Mouse (Mus musculus) cerebellum, postnatal 4 days (tissue): ENCODE data around the gene Uqcc2.

Experiments used
- DNase-seq, 2 experiments: peaks; one replicate each; pipeline ENCODE4 v3.0.0; 2022; ENCODE audit warnings: low spot score in 2 of 2, mixed read lengths in 1 of 2

Uqcc2 gene

DNA sequence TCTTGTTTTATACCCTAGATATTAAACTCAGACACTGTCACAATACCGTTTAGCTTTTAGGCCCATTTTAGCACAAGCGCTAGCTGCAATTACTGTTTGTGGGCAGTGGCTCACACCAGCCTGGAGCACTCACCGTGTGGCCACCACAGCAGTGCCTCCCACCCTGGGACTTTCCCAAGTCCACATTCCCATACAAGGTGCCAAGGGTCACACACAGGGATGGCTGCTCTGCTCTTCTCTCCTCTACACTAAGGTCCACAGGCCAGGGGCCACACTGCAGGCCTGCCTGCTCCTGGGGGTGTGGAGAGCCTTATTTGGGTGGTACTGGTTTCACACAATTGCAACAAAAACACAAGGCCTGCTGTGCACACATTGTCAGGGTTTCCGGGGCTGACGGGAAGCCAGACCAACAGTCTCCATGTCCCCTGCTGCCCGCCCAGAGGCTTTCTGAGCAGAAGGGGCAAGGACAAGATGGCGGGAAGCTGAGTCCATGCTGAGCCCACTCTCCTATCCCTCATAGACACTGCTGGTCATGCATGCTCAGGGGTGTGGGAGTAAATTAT lies 9.8 kb downstream of the Uqcc2 start:
- DNase-seq = no peak

DNA sequence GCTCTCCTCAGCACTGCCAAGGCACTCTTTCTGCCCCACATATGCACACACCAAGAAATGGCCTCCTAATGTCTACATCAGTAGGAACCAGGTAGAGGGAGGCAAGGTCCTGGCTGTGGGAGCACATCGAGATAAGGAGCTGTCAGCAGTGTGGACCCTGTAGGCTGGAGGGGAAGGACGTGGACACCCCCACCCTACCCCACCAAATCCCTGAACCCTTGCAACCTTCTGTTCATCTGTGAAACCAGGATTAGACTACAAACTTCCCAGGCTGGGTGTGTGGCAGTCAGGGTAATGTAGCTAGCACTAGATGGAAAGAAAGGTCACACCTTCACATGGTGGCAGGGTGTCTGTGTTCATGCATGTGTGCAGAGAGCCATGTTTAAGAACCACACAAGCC lies 10.6 kb downstream of the Uqcc2 start:
- DNase-seq = no peak

DNA sequence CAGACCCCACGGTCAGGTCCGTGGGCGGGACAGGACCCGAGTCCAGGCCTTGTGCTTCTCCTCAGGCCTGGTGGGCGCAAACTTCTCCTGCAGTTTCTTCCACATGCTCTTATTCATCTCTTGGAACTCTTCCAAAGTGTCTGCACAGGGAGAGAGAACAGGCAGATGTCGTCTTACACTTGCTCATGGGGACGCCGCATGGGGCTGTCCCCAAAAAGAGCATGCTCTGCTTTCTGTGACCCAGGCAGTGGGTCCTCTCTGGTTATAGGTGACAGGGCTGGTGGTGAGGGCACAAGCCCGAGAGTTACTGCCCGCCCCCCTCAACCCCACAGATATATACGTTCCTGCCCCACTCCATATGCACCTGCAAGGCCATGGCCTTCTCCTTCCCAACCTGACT lies 11.0 kb downstream of the Uqcc2 start:
- DNase-seq = no peak

DNA sequence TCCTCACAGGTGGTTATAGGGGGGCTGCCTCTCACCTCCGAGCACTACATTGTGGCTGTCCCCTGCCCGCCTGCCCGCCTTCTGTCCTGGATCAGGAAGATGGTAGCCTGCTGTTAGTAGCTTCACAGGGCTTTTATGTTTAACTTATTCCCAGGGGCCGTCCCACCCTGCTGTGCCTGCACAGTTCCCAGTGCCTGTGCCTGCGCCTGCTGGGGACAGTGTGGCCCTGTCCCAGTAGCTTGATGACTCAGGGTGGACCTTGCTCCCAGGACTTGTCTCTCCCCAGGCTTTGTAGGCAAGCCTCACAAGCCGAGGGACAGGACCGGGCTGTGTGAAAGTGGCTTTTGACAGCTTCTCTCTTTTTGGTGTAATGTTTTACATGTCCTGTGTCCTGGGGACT lies 11.9 kb downstream of the Uqcc2 start:
- DNase-seq = no peak

DNA sequence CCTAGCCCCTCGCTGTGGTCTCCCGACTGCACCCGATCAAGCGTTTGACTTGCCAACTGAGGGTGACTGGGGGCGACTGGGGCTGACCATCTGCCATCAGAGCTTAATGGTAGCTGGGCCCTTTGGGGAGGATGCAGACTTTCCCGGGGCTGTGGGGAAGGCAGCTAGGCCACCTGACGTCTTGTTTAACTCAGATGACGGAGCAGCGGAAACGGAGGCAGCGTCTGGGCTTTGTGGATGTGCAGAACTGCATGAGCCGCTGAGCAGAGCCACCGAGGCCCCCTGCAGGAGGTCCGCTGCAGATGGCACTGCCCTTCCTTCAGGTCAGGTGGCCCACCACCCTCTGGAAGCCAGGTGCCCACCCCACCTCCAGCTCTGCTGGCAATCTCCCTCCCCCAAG lies 12.4 kb downstream of the Uqcc2 start:
- DNase-seq = no peak

DNA sequence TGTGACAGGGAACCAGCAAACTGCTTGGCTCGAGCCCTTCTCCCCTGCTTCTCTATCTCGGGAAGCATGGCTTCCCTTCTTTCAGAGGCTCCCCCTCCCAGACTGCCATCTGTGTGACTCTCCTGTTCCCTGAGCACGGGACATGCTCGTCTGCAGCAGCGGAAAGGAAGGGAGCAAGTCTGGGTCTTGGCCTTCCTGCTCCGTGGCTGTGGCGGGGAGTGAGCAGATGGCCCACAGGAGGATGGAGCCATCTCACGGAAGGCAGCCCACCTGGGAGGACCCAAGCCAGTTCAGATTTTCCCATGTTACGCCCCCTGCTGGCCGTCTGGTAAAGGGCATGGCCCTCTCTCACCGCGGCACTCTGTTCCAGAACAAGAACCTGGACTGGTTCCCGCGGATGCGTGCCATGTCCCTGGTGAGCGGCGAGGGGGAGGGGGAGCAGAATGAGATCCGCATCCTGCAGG lies 13.1 kb downstream of the Uqcc2 start:
- peak; percentile 72 to 87 for DNase-seq

DNA sequence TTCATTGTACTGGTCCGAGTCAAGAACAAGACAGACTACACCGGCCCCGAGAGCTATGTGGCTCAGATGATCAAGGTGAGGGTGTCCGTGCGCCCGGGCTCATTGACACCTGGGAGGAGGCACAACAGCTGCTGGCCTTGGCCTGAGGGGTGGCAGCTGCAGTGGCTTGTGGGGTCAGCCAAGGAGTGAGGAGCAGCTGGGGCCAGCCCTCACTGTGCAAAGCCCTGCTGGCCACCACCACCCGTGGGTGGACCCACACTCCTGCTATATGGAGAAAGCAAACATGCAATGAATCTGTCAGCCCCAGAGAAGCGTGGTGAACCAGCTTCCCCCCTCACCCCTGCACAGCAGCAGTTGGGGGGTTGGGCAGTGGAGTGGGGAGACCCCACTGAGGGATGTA lies 13.8 kb downstream of the Uqcc2 start:
- no peak for DNase-seq

DNA sequence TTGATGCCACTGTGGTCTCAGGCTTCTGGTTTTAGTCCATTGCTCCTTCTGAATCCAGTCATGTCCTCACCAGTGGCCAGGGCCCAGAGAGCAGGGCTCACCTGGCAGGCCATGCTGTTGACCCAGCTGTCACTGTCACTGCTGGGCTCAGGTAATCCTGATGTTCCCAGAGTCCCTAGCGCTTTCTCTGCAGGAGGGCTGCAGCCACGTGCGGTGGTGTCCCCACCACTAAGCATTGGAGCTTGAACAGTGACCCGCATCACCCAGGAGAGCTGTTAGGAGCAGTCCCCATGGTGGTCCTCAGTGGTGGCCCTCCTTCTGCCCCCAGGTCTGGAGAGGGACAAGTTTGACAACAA lies 14.2 kb downstream of the Uqcc2 start:
- DNase-seq = no peak

DNA sequence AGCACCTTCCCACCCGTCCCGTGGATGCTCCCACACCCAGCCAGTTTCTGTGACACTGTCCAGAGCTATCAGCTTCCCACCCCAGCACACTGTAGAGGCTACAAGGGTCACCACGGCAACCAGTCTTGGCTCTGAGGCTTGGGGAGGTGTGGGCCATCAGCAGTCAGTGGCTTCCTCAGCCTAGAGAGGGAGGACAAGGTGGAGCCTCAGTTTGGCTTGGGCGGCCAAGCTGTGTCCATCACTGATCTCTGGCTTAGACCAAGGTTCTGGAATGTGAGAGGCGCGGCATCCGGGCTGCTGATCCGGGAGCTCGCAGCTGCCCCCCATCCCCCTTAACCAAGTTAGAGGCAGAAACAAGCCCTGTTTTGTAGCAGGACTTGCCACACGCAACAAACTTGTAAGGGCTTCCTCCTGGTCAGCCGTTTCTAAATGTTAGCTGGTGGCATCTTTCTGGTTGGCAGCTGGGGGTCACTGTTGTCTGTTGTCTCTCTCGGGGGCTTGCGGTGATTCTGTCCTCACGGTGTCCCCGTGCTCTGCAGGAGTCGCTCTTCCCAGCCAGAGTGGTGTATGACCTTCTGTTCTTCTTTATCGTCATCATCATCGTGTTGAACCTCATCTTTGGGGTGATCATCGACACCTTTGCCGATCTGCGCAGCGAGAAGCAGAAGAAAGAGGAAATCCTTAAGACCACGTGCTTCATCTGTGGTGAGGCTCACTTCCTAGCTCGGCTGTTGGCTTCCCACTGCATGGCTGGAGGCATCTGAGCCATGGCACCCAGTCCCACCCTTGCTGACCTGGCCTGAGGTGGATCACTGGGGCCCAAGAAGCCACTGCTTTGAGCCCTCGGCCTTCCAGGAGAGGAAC lies 14.8 kb downstream of the Uqcc2 start:
- DNase-seq = no peak

DNA sequence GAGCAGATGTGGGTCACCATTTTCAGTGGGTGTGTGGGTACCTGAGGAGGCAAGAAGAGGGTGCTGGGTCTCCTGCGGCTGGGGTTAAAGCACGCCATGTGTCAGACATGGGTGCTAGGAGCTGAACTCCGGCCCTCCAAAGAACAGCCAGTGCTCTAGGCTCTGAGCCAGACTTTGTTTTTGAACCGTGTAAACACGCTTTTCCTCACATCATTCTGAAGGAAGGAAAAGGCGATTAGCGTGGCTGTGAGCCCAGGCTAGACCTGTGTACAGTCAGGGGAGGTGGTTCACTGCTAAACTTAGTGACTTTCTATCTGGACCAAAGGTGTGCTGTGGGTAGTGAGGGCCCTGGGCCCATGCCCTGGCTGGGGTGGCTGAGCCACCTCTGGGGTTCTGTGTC lies 23.6 kb downstream of the Uqcc2 start:
- DNase-seq = no peak

DNA sequence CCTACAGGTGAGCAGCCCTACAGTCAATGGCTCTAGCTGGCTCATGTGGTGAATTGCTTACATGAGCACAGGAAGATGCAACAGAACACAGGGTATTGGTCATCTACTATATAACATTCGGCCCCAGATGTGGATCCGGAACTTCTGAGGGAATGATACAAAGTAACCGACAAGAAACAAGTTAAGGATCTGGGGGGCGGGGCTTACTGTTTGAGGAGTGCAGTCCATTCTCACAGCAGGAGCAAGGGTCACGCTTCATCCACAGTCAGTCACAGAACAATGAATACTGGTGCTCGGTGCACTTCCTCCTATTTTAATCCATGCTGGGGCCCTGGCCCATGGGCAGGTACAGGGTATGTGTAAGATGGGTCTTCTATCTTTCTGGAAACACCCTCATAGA lies 25.8 kb downstream of the Uqcc2 start:
- DNase-seq = no peak

DNA sequence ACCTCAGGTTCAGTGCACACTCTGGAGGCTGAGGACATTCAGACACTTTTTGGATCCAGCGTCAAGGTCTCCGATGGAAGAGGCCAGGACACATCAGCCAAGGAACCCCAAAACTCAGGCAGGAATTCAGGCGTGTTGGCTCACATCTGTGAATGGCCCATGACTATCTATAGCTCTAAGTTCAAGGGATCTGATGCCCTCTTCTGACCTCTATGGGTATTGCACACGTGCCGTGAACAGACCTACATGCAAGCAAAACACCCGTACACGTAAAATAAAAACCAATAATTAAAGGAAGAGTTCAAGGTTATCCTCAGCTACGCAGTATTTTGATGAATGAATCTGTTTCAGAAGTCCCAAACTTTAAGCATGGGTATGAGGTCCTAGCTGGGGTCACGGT lies 27.0 kb downstream of the Uqcc2 start:
- no peak for DNase-seq

DNA sequence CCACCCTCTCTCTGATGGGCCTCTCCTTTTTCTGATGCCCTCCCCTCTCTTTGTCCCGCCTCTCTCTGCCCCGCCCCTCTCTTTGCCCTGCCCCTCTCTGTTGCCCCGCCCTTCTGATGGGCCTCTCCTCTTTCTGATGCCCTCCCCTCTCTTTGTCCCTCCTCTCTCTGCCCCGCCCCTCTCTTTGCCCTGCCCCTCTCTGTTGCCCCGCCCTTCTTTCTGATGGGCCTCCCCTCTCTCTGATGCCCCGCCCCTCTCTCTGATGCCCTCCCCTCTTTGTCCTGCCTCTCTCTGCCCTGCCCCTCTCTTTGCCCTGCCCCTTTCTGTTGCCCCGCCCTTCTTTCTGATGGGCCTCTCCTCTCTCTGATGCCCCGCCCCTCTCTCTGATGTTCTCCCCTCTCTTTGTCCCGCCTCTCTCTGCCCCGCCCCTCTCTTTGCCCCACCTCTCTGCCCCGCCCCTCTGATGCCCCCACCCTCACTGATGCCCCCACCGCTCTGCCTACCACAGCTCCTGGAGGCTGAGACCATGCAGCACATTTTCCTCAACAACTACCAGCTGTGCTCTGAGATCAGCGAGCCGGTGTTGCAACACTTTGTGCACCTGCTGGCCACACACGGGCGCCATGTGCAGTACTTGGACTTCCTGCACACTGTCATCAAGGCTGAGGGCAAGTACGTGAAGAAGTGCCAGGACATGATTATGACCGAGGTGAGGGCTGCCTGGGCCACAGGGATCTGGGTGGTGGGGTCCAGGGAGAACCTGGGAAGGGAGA lies 27.8 kb downstream of the Uqcc2 start:
- no peak for DNase-seq

DNA sequence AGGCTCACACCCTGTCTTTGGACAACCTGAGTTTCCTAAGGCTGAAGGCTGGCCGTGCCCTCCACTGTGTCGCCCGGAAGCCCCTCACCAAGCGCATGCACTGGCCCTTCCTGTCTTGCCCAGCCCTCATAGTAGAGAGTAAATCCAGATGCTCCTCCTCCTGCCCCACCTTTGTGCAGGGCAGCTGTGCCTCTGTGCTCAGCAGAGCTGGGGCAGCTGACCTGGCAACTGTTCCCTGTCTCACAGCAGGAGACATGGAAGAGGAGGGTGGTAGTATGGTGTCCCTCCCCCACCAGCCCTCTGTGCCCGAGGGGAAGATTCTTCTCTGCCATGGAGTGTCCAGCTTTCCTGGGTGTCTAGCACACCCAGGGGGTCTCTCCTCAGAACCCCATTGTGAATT lies 32.0 kb downstream of the Uqcc2 start:
- no peak for DNase-seq

DNA sequence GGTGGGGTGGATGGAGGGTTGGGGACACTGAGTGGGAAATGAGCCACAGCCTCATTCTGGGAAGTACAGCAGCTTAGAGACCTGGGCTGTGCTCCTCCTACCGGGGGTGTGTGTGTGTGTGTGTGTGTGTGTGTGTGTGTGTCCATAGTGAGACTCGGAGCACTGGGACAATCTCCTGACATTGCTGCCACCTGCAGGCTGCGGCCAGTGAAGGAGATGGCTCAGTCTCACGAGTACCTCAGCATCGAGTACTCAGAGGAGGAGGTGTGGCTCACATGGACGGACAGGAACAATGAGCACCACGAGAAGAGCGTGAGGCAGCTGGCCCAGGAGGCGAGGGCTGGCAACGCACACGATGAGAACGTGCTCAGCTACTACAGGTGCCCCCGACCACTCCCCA lies 38.0 kb downstream of the Uqcc2 start:
- peak in 1 of 2 experiments; percentile 45 for DNase-seq

DNA sequence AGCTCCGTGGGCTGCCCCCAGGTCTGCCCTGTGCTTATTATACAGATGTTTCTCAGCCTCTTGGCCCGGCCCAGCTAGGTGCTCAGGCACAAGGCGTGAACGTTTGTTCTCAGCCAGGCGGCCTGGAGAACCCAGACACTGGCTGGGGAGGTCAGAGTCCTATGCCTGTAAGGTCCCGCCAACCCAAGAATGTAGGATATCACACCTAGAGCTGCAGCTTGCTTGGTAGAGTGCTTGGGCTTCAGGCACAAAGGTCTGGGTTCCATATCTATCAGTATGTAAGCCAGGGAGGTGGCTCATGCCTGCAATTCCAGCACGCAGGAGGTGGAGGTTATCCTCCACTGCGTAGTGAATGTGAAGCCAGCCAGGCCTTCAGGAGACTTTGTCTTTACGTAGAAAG lies 43.6 kb downstream of the Uqcc2 start:
- no peak for DNase-seq

DNA sequence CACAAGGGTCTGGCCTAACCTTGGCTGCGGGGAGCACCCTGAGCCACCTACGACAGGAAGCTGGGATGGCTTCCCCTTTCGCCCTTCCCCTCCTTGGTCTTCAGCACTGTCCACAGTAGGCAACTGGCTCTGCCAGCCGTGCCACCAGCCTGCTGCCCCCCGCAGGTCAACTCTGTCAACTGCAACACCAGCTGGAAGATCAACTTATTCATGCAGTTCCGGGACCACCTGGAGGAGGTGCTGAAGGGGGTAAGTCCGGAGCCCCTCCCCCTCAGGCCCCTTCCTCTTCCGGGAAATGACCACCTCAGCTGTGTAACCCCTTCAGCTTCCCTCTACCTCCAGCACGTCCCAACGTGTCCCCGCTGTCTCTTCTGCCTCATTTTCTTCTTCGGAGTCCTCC lies 46.3 kb downstream of the Uqcc2 start:
- peak in 1 of 2 experiments; percentile 35 for DNase-seq

DNA sequence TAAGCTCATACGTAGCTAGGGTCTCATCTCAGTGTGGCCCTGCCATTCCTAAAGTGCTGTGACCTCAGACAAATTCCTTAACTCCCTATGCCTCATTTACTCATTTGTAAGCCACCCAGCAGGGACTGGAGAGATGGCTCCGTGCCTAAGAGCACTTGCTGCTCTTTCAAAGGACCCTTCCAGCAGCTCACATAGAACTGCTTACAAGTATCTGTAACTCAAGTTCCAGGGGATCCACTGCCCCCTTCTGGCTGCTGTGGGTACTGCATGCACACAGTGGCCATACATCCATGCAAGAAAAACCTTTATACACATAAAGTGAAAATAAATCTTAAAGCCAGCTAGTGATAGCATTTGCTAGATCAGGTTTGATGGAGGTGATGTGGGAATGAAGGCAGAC lies 48.0 kb downstream of the Uqcc2 start:
- DNase-seq = peak in 1 of 2 experiments; percentile 72

DNA sequence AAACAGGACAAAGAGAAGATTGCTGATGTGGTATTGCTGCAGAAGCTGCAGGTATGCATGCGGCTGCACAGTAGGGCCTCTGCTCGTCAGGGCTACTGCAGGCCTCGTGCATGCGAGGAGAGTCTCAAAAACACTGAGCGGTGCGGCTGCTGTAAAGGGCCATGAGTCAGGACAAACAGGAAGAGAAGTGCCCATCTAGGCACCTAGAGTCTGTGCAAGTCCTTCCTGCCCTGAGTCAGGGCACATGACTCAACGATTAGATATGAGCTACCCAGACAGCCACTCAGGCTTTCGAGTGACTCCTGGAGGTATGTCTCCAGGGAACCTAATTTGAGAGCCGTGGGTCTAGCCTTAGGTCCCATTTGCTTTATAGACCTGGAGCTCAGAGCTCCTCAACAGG lies 50.1 kb downstream of the Uqcc2 start:
- no peak for DNase-seq

DNA sequence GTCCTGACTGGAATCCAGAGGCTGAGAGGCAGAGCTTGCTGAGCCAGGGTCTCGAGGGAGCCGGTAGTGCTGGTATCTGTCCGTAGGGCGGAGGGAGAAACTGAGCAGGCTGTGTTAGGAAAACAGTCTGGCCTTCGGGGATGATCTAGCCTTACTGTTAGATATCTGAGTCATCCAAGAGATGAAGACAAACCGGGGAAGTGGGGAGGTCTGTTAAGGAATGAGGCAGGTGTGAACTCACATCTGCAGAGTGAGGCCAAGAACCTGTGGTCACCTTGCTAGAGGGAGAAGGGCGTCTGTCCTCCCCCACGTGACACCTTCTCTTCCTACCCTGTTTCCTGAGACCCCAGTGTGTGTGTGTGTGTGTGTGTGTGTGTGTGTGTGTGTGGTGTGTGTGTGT lies 50.9 kb downstream of the Uqcc2 start:
- DNase-seq = no peak

DNA sequence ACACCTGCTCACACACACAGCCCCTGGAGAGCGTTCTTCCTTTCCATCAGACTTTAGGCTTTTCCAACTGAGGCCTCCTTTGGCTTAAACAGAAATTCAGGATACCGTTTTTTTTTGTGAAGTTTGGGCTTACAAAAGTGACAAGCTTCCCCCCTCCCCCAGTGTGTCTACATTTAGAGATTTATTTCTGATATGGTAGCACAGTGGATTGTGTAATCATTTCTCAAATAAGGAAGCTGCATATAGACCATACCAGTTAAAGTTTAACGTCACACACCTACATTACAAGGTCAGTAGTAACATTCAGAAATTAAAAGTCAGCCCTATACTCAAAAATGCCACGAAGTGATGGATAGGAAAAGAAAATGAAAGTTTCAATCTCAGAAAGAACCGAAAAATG lies 51.8 kb downstream of the Uqcc2 start:
- DNase-seq = no peak

DNA sequence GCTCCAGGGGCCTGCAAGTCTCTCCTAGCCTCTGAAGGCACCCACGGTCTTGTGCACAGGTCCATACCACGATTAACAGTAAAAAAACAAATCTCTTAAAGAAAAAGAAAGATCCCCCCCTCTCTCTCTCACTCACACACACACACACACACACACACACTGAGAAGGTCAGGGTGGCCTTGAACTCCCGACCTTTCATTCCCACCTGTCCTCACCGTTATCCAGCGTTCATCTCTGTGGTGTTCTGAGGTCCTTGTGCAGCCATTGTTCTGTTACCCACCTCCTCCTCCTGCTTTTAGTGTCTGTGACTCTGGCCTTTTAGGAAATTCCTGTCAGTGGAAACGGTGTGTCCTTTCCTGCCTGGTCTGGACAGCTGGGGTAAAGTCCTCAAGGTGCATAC lies 55.2 kb downstream of the Uqcc2 start:
- DNase-seq = no peak

DNA sequence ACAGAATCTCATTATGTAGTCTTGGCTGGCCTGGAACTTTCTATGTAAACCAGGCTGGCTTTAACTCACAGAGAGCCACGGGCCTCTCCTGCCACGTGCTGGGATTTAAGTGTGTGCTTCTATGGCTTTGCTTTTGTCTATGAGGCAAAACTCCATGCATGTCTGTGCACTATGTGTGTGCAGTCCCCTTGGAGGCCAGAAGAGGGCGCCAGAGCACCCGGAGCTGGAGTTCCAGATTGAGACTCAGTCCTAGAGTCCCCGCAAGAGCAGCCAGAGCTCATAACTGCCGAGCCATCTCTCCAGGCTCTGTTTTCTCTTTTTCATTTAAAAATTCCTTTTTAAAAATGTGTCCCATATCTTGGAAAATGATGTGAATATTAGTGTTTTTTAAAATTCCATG lies 55.8 kb downstream of the Uqcc2 start:
- DNase-seq = peak in 1 of 2 experiments; percentile 30
